21 mouse cellular contexts compared by ENCODE assay signal in the genomic region with DNA sequence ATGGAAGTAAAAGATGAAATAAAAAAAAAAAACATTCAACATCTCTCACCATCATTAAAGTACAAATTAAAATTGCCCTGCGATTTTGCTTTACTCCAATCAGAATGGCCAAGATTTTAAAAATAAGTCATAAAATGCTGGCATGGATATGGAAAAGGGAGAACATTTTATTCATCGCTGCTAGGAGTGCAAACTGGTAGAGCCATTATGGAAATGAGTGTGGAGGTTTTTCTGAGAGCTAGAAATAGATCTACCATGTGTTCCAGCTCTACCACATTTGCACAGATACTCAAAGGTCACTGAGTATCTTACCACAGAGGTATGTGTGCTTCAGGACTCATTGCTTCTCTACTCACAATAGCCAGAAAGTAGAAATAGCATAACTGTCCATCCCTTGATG.
DNase-seq lines count a peak whose midpoint lies in the region; ATAC-seq lines count a peak whose summit lies in the region.
"Had no signal": no experiment of that assay in that cellular context is flagged by ENCODE, and none has a peak within 500 bp of the region (broad histone marks: within the 10 kb centered on the region; RNA-seq: fewer than 3 reads in every experiment).

No protein-coding gene starts in this region.

- no peak for DNase-seq in frontal cortex, postnatal 14 days (ENCODE audit: low spot score in 2 of 2)
- peak; percentile 15 for DNase-seq in right cerebral cortex, adult 18-20 months
- DNase-seq in right cerebral cortex, adult 2 months (ENCODE audit: low spot score in 2 of 2): no peak
- no peak for DNase-seq in heart, adult 18-20 months
- DNase-seq: adrenal gland, adult 8-10 months; adrenal gland, postnatal 14 days; adrenal gland, postnatal 36 days; B cell, adult 2 months; cerebellum, adult 11 months; cerebellum, adult 18-20 months; cerebellum, adult 8-10 months; cerebellum, adult 9-11 months; cerebellum, postnatal 14 days; cerebellum, postnatal 36 days; embryo, embryonic 11 days had no signal

- peak; percentile 97 for ATAC-seq in frontal cortex, adult (ENCODE audit: low TSS enrichment)
- ATAC-seq: activated CD4-positive, CD25-positive, alpha-beta regulatory T cell, adult 4 months; CD4-positive, CD25-positive, alpha-beta regulatory T cell, adult 4 months; forebrain, embryonic 14.5 days; forebrain, embryonic 16.5 days; Patski had no signal
